Mouse (Mus musculus): Measurements from ENCODE around the gene Kdr.

GRCm38 (mm10) chr5:75906102-75906501, 72.2 kb downstream of the Kdr start:
- no peak for TF ChIP-seq CTCF (IDR thresholded peaks at IDR 0.05; ENCODE audit: low read depth)
- TF ChIP-seq EP300 (IDR thresholded peaks at IDR 0.05; ENCODE audit: low read depth): no peak
